8 mouse cellular contexts compared by ENCODE assay signal in genomic region chr10:23349392-23350010, GRCm38 (mm10). TPM values are rescaled to one million over a fixed set of nuclear protein-coding genes. Genes with fewer than 3 reads are reported as not detected.
DNase-seq lines count a peak whose midpoint lies in the region; ATAC-seq and TF ChIP-seq lines count a peak whose summit lies in the region.

No protein-coding gene starts in this region.

- H3K4me1 ChIP-seq in heart, embryonic 11.5 days (ENCODE audit: control insufficient read depth, insufficient read depth, low read length) = no peaks in the 10 kb centered on the region
- H3K4me1 ChIP-seq in ES-Bruce4 (ENCODE audit: control insufficient read depth, insufficient read depth, low read length) = no peaks in the 10 kb centered on the region
- H3K4me1 ChIP-seq in embryonic facial prominence, embryonic 10.5 days = peaks cover 37% of the 10 kb centered on the region
- peaks cover 6% of the 10 kb centered on the region; the same call in 1 of the 2 replicates for H3K4me1 ChIP-seq in liver, embryonic 12.5 days
- H3K4me1 ChIP-seq in stomach, embryonic 14.5 days (ENCODE audit: control insufficient read depth, insufficient read depth, low read length) = 0 out of 2 replicates have a peak, but pooled peaks cover 8% of the 10 kb centered on the region

- H3K27me3 ChIP-seq in heart, embryonic 11.5 days (ENCODE audit: control insufficient read depth, insufficient read depth, low read length) = no peaks in the 10 kb centered on the region
- H3K27me3 ChIP-seq in ES-Bruce4 (ENCODE audit: control insufficient read depth, insufficient read depth, low read length, poor library complexity, severe bottlenecking) = peaks cover 20% of the 10 kb centered on the region
- peaks cover 32% of the 10 kb centered on the region for H3K27me3 ChIP-seq in embryonic facial prominence, embryonic 10.5 days (replicated peaks; ENCODE audit: low read depth, poor library complexity, severe bottlenecking)
- H3K27me3 ChIP-seq in liver, embryonic 12.5 days (replicated peaks) = peaks cover 45% of the 10 kb centered on the region
- 0 out of 2 replicates have a peak, but pooled peaks cover 16% of the 10 kb centered on the region for H3K27me3 ChIP-seq in stomach, embryonic 14.5 days (ENCODE audit: control insufficient read depth, insufficient read depth, low read length)

- intact Hi-C loops in heart, postnatal 36 days (cut with DNase I) = no loop called here
- intact Hi-C loops in left cerebral cortex, postnatal 4 days (cut with DNase I) = no loop called here

- TF ChIP-seq EP300 in ES-Bruce4 (IDR thresholded peaks at IDR 0.05; ENCODE audit: insufficient read depth, low read depth, low read length) = no peak

- no peak for ATAC-seq in heart, embryonic 11.5 days (replicated peaks; ENCODE audit: insufficient number of reproducible peaks, low FRiP score, low TSS enrichment)
- ATAC-seq in liver, embryonic 12.5 days = no peak
- ATAC-seq in stomach, embryonic 14.5 days (ENCODE audit: insufficient number of reproducible peaks, insufficient read depth, low FRiP score, low read depth) = peak; percentile 51

- no peak for TF ChIP-seq CTCF in ES-Bruce4 (IDR thresholded peaks at IDR 0.05; ENCODE audit: low read depth, low read length)

- H3K9me3 ChIP-seq in heart, embryonic 11.5 days (replicated peaks; ENCODE audit: control insufficient read depth, low read length) = no peaks in the 10 kb centered on the region
- H3K9me3 ChIP-seq in ES-Bruce4 (replicated peaks; ENCODE audit: control insufficient read depth, insufficient read depth, low read length, poor library complexity, severe bottlenecking) = no peaks in the 10 kb centered on the region
- no peaks in the 10 kb centered on the region for H3K9me3 ChIP-seq in embryonic facial prominence, embryonic 10.5 days
- H3K9me3 ChIP-seq in liver, embryonic 12.5 days (replicated peaks) = no peaks in the 10 kb centered on the region
- H3K9me3 ChIP-seq in stomach, embryonic 14.5 days (ENCODE audit: control insufficient read depth, low read depth, low read length) = no peaks in the 10 kb centered on the region

- peak overlapping the region; percentile 70 for H3K9ac ChIP-seq in heart, embryonic 11.5 days (ENCODE audit: low read depth, low read length)
- H3K9ac ChIP-seq in ES-Bruce4 (ENCODE audit: low read depth, poor library complexity, severe bottlenecking) = peak overlapping the region; percentile 83
- H3K9ac ChIP-seq in liver, embryonic 12.5 days = no peak overlapping the region
- H3K9ac ChIP-seq in stomach, embryonic 14.5 days (replicated peaks; ENCODE audit: low read depth, low read length) = peak overlapping the region; percentile 48; the same call in 1 of the 2 replicates

- H3K27ac ChIP-seq in heart, embryonic 11.5 days (ENCODE audit: low read depth, low read length) = no peak overlapping the region
- H3K27ac ChIP-seq in ES-Bruce4 (ENCODE audit: insufficient read depth, low read length) = no peak overlapping the region
- peak overlapping the region; percentile 95 for H3K27ac ChIP-seq in embryonic facial prominence, embryonic 10.5 days (replicated peaks)
- H3K27ac ChIP-seq in liver, embryonic 12.5 days = no peak overlapping the region
- H3K27ac ChIP-seq in stomach, embryonic 14.5 days (ENCODE audit: low read length) = 0 out of 2 replicates have a peak overlapping the region, but pooled peaks have one; percentile 10

- no peak for DNase-seq in heart, adult 18-20 months
- DNase-seq in embryonic facial prominence, embryonic 10.5 days (ENCODE audit: low spot score) = no peak
- peak; percentile 7 to 27 for DNase-seq in heart, postnatal 36 days
- no peak for DNase-seq in left cerebral cortex, postnatal 4 days

- no peak for TF ChIP-seq POLR2A in ES-Bruce4 (IDR thresholded peaks at IDR 0.05; ENCODE audit: insufficient read depth, low read length)

- under 1% methylated on average over 33 of the region's 33 CpGs for WGBS in heart, embryonic 11.5 days (ENCODE audit: insufficient replicate concordance)
- WGBS in embryonic facial prominence, embryonic 10.5 days = under 1% methylated on average over 32 of the region's 33 CpGs
- 2% methylated on average over 29 of the region's 33 CpGs for WGBS in liver, embryonic 12.5 days (ENCODE audit: insufficient replicate concordance)
- under 1% methylated on average over 30 of the region's 33 CpGs for WGBS in stomach, embryonic 14.5 days

- peak overlapping the region; percentile 61 for H3K4me3 ChIP-seq in heart, embryonic 11.5 days (ENCODE audit: low read depth, low read length)
- peak overlapping the region; percentile 49 for H3K4me3 ChIP-seq in ES-Bruce4 (ENCODE audit: low read depth, low read length)
- peak overlapping the region; percentile 80 for H3K4me3 ChIP-seq in embryonic facial prominence, embryonic 10.5 days
- H3K4me3 ChIP-seq in liver, embryonic 12.5 days = peak overlapping the region; percentile 52
- H3K4me3 ChIP-seq in stomach, embryonic 14.5 days (ENCODE audit: low read depth, low read length) = peak overlapping the region; percentile 57

- peak overlapping the region; percentile 88 for H3K4me2 ChIP-seq in heart, embryonic 11.5 days
- H3K4me2 ChIP-seq in liver, embryonic 12.5 days = peak overlapping the region; percentile 70
- peak overlapping the region; percentile 85 for H3K4me2 ChIP-seq in stomach, embryonic 14.5 days (replicated peaks; ENCODE audit: low read depth, low read length)

- H3K36me3 ChIP-seq in heart, embryonic 11.5 days (ENCODE audit: control insufficient read depth, insufficient read depth, low read length) = no peaks in the 10 kb centered on the region
- H3K36me3 ChIP-seq in ES-Bruce4 (ENCODE audit: control insufficient read depth, insufficient read depth, low read length, poor library complexity, severe bottlenecking) = no peaks in the 10 kb centered on the region
- no peaks in the 10 kb centered on the region for H3K36me3 ChIP-seq in embryonic facial prominence, embryonic 10.5 days (replicated peaks)
- no peaks in the 10 kb centered on the region for H3K36me3 ChIP-seq in liver, embryonic 12.5 days
- H3K36me3 ChIP-seq in stomach, embryonic 14.5 days (ENCODE audit: control insufficient read depth, insufficient read depth, low read length) = no peaks in the 10 kb centered on the region

RNA-seq across cellular contexts. Expression of gene Eya4, which starts 1.1 kb away (rescaled TPM):
- 1.9 and 2.2 TPM in 2 replicates for polyA plus RNA-seq in heart, embryonic 11.5 days (2014; fragmentation: Nextera tagmentation; extraction: Ambion mirVana)
- under 1 TPM; 0.05 to 0.46 TPM for total RNA-seq in heart, adult 18-20 months (2021)
- polyA plus RNA-seq in ES-Bruce4 (2011; ENCODE audit: insufficient read depth, insufficient read length, low read depth, missing spikeins) = 5.4 and 6.9 TPM in 2 replicates
- polyA plus RNA-seq in embryonic facial prominence, embryonic 10.5 days (2016; fragmentation: Nextera tagmentation; extraction: Ambion mirVana) = 6.7 and 7.3 TPM in 2 replicates
- total RNA-seq in heart, postnatal 36 days (2021) = under 1 TPM; 0.19 to 0.25 TPM
- polyA plus RNA-seq in liver, embryonic 12.5 days (2016; fragmentation: Nextera tagmentation; extraction: Ambion mirVana) = 0.29 and 0.35 TPM in 2 replicates
- polyA plus RNA-seq in stomach, embryonic 14.5 days (2014; fragmentation: Nextera tagmentation; extraction: Ambion mirVana) = 1.5 and 1.7 TPM in 2 replicates
- 1 to 10 TPM; 4.6 to 5.2 TPM for total RNA-seq in left cerebral cortex, postnatal 4 days (2021)

Comparison
In these comparisons a context has a peak if more than half of its experiments do, and no peak if none do; other contexts are left out.
1. DNase-seq: peak in heart, postnatal 36 days (2 of 2); none in heart, adult 18-20 months (0 of 2), embryonic facial prominence, embryonic 10.5 days (single experiment) and left cerebral cortex, postnatal 4 days (single experiment).
2. H3K27ac ChIP-seq: peak in embryonic facial prominence, embryonic 10.5 days (single experiment) and stomach, embryonic 14.5 days (single experiment); none in heart, embryonic 11.5 days (single experiment), ES-Bruce4 (single experiment) and liver, embryonic 12.5 days (single experiment).
3. Peak in every context shown above with its lines, with median percentiles within 50 percentile points of each other: H3K4me2 ChIP-seq and H3K4me3 ChIP-seq.